Mouse (Mus musculus): ENCODE data around the gene Rapgef1. TPM values are rescaled to one million over a fixed set of nuclear protein-coding genes. Genes with fewer than 3 reads are reported as not detected.

Gene Rapgef1
- polyA plus RNA-seq, 1 experiment from 2014 or later: 23.5 TPM

GRCm38 (mm10) chr2:29787104-29787917 is 167.8 kb downstream of the Rapgef1 start, which contains the start of gene Coq4:
TSS of gene Coq4 (plus strand) at chr2:29787493.
- H3K27ac ChIP-seq (ENCODE audit: low read depth, low read length): no peak within 1 kb of the TSS
- ATAC-seq (ENCODE audit: insufficient read depth, low FRiP score, low TSS enrichment) (peak; percentile 72; the same call in 1 of the 2 replicates), DNase-seq (ENCODE audit: low spot score) (peak; percentile 89)
- H3K4me2 ChIP-seq (ENCODE audit: low read depth): peak within 1 kb of the TSS; percentile 57
- peaks cover 20% of the 10 kb centered on the region for H3K36me3 ChIP-seq (ENCODE audit: control insufficient read depth, insufficient read depth, low read length)
- H3K4me3 ChIP-seq (ENCODE audit: low read depth, low read length): peak within 1 kb of the TSS; percentile 69
- H3K27me3 ChIP-seq (ENCODE audit: control insufficient read depth, insufficient read depth, low read length): no peaks in the 10 kb centered on the region
- no peaks in the 10 kb centered on the region for H3K9me3 ChIP-seq (ENCODE audit: control insufficient read depth, low read length)
- 2% methylated on average over 31 of the region's 31 CpGs for WGBS
- H3K4me1 ChIP-seq (ENCODE audit: control insufficient read depth, insufficient read depth, low read length): peaks cover 6% of the 10 kb centered on the region; the same call in 1 of the 2 replicates
- peak within 1 kb of the TSS; percentile 72 for H3K9ac ChIP-seq (ENCODE audit: low read length)

GRCm38 (mm10) chr2:29787937-29788681 is 168.6 kb downstream of the Rapgef1 start, which contains the start of gene Trub2:
TSS of gene Trub2 (minus strand) at chr2:29788502.
- H3K9ac ChIP-seq (ENCODE audit: low read length): peak within 1 kb of the TSS; percentile 72
- peaks cover 12% of the 10 kb centered on the region for H3K36me3 ChIP-seq (ENCODE audit: control insufficient read depth, insufficient read depth, low read length)
- H3K9me3 ChIP-seq (ENCODE audit: control insufficient read depth, low read length): no peaks in the 10 kb centered on the region
- ATAC-seq (ENCODE audit: insufficient read depth, low FRiP score, low TSS enrichment) (peak; percentile 63), DNase-seq (ENCODE audit: low spot score) (peak; percentile 83)
- H3K27me3 ChIP-seq (ENCODE audit: control insufficient read depth, insufficient read depth, low read length): no peaks in the 10 kb centered on the region
- H3K27ac ChIP-seq (ENCODE audit: low read depth, low read length): no peak within 1 kb of the TSS
- H3K4me3 ChIP-seq (ENCODE audit: low read depth, low read length): peak within 1 kb of the TSS; percentile 69
- peak within 1 kb of the TSS; percentile 57 for H3K4me2 ChIP-seq (ENCODE audit: low read depth)
- peaks cover 6% of the 10 kb centered on the region; the same call in 1 of the 2 replicates for H3K4me1 ChIP-seq (ENCODE audit: control insufficient read depth, insufficient read depth, low read length)
- WGBS: under 1% methylated on average over 45 of the region's 45 CpGs

Other genes with a start within 250 kb of the Rapgef1 start
- not detected in 2 replicates for gene Gm13420, start 132.0 kb downstream of the Rapgef1 start, polyA plus RNA-seq (2014; fragmentation: Nextera tagmentation; extraction: Ambion mirVana)
- gene Gm13547, start 139.6 kb downstream of the Rapgef1 start, polyA plus RNA-seq (2014; fragmentation: Nextera tagmentation; extraction: Ambion mirVana): not detected in 2 replicates
- 41.8 and 46.6 TPM in 2 replicates for gene Coq4, start 167.8 kb downstream of the Rapgef1 start, polyA plus RNA-seq (2014; fragmentation: Nextera tagmentation; extraction: Ambion mirVana)
- gene Trub2, start 168.8 kb downstream of the Rapgef1 start, polyA plus RNA-seq (2014; fragmentation: Nextera tagmentation; extraction: Ambion mirVana): 31.4 and 33.9 TPM in 2 replicates
- gene Slc27a4, start 182.9 kb downstream of the Rapgef1 start, polyA plus RNA-seq (2014; fragmentation: Nextera tagmentation; extraction: Ambion mirVana): 20.5 and 20.8 TPM in 2 replicates
- 21.9 and 23.9 TPM in 2 replicates for gene Urm1, start 200.4 kb downstream of the Rapgef1 start, polyA plus RNA-seq (2014; fragmentation: Nextera tagmentation; extraction: Ambion mirVana)
- gene Cercam, start 249.4 kb downstream of the Rapgef1 start, polyA plus RNA-seq (2014; fragmentation: Nextera tagmentation; extraction: Ambion mirVana): 17.5 and 20.2 TPM in 2 replicates